18 mouse cellular contexts compared by ENCODE assay signal in the genomic region with DNA sequence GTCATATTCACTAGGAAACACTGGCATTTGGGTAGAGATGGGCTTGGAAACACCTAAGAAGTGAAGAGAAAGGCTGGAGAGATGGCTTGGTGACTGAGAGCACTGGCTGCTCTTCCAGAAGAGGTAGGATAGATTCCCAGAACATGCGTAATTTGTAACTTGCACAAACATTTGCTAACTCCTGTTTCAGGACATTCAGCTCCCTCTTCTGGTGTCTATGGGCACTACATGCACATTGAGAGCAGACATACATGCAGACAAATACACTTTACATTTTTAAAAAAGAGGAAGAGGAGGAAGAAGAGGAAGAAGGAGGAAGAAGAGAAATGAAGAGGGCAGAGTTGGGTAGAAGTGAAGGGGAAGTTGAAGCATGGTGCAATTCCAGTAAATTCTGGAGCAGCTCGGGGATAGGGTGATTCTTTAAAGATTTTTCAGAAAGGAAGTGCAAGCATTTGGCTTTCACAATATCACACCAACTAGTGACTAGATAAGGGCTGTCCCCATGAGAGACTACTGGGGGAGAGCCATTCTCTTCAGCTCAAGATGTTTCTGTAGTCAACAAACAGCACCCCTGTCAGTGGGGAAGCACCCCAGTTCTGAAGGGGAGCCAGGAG.
DNase-seq lines count a peak whose midpoint lies in the region; ATAC-seq and TF ChIP-seq lines count a peak whose summit lies in the region.
"Had no signal": no experiment of that assay in that cellular context is flagged by ENCODE, and none has a peak within 500 bp of the region (broad histone marks: within the 10 kb centered on the region; RNA-seq: fewer than 3 reads in every experiment).

No protein-coding gene starts in this region.

- WGBS in forebrain, postnatal 0 days, result 94% methylated on average over 2 of the region's 2 CpGs
- WGBS in forebrain, embryonic 15.5 days, result 91% methylated on average over 2 of the region's 2 CpGs
- 76% methylated on average over 2 of the region's 2 CpGs for WGBS in lung, embryonic 14.5 days
- WGBS in lung, adult 2 months, result 80% methylated on average over 2 of the region's 2 CpGs

- no peaks in the 10 kb centered on the region for H3K36me3 ChIP-seq in forebrain, postnatal 0 days (ENCODE audit: insufficient read depth)
- no peaks in the 10 kb centered on the region for H3K36me3 ChIP-seq in forebrain, embryonic 15.5 days
- no peaks in the 10 kb centered on the region for H3K36me3 ChIP-seq in lung, embryonic 14.5 days (ENCODE audit: insufficient read depth)
- H3K36me3 ChIP-seq: forebrain, embryonic 10.5 days; G1E had no signal

- peak; percentile 42 for TF ChIP-seq CTCF in forebrain, postnatal 0 days (IDR thresholded peaks at IDR 0.05; ENCODE audit: low read depth)
- peak; percentile 47; the same call in 1 of the 2 replicates for TF ChIP-seq CTCF in lung, embryonic 14.5 days (IDR thresholded peaks at IDR 0.05; ENCODE audit: low read depth)
- no peak for TF ChIP-seq CTCF in lung, adult 2 months (IDR thresholded peaks at IDR 0.05; ENCODE audit: insufficient read depth, low read length)

- no peaks in the 10 kb centered on the region for H3K9me3 ChIP-seq in forebrain, postnatal 0 days (ENCODE audit: low read length)
- H3K9me3 ChIP-seq in forebrain, embryonic 15.5 days, result no peaks in the 10 kb centered on the region
- no peaks in the 10 kb centered on the region for H3K9me3 ChIP-seq in lung, embryonic 14.5 days (ENCODE audit: low read depth, low read length)

- H3K4me1 ChIP-seq in forebrain, postnatal 0 days (ENCODE audit: insufficient read depth), result no peaks in the 10 kb centered on the region
- peaks cover 5% of the 10 kb centered on the region; the same call in 1 of the 2 replicates for H3K4me1 ChIP-seq in forebrain, embryonic 15.5 days
- H3K4me1 ChIP-seq in lung, embryonic 14.5 days (ENCODE audit: insufficient read depth), result no peaks in the 10 kb centered on the region
- H3K4me1 ChIP-seq in lung, adult 2 months (ENCODE audit: control insufficient read depth, insufficient read depth, low read length), result no peaks in the 10 kb centered on the region; the same call in 1 of the 2 replicates

- TF ChIP-seq POLR2A in lung, adult 2 months (IDR thresholded peaks at IDR 0.05; ENCODE audit: borderline replicate concordance, extremely low read depth, low read depth, low read length), result no peak

- no peak overlapping the region for H3K4me2 ChIP-seq in forebrain, postnatal 0 days (ENCODE audit: low read depth)
- H3K4me2 ChIP-seq in forebrain, embryonic 15.5 days (replicated peaks), result no peak overlapping the region
- H3K4me2 ChIP-seq in lung, embryonic 14.5 days, result no peak overlapping the region
- H3K4me2 ChIP-seq: heart, embryonic 11.5 days; midbrain, embryonic 11.5 days had no signal

- no peak for ATAC-seq in forebrain, postnatal 0 days
- no peak for ATAC-seq in forebrain, embryonic 15.5 days (replicated peaks)
- no peak for ATAC-seq in lung, embryonic 14.5 days (ENCODE audit: insufficient read depth)
- peak; percentile 92 for ATAC-seq in granulocyte monocyte progenitor cell, adult 5-6 weeks (replicated peaks; ENCODE audit: poor library complexity, severe bottlenecking)
- ATAC-seq: hindbrain, embryonic 16.5 days had no signal

- no peak overlapping the region for H3K9ac ChIP-seq in forebrain, postnatal 0 days
- H3K9ac ChIP-seq in forebrain, embryonic 15.5 days (replicated peaks), result no peak overlapping the region
- no peak overlapping the region for H3K9ac ChIP-seq in lung, embryonic 14.5 days

- no peak for DNase-seq in forebrain, postnatal 0 days
- DNase-seq in lung, embryonic 14.5 days, result peak; percentile 31
- DNase-seq in lung, adult 2 months, result no peak
- peak; percentile 71 for DNase-seq in MEL-GATA-1-ER (ENCODE audit: extremely low read depth, low read depth)
- no peak for DNase-seq in MN1 (ENCODE audit: low spot score)
- no peak for DNase-seq in cerebellum, adult 8-10 months
- DNase-seq: cerebellum, adult 18-20 months; right cerebral cortex, adult 18-20 months; thymus, postnatal 4 days had no signal

- no peaks in the 10 kb centered on the region for H3K27me3 ChIP-seq in forebrain, postnatal 0 days (ENCODE audit: insufficient read depth, low read length)
- H3K27me3 ChIP-seq in forebrain, embryonic 15.5 days, result no peaks in the 10 kb centered on the region
- H3K27me3 ChIP-seq in lung, embryonic 14.5 days (ENCODE audit: insufficient read depth, low read length), result no peaks in the 10 kb centered on the region

- no peak overlapping the region for H3K4me3 ChIP-seq in forebrain, postnatal 0 days (ENCODE audit: low read depth, low read length)
- H3K4me3 ChIP-seq in forebrain, embryonic 15.5 days, result no peak overlapping the region
- H3K4me3 ChIP-seq in lung, embryonic 14.5 days (ENCODE audit: low read depth, low read length), result no peak overlapping the region
- no peak overlapping the region for H3K4me3 ChIP-seq in lung, adult 2 months (replicated peaks; ENCODE audit: extremely low read depth, low read depth, low read length)
- H3K4me3 ChIP-seq: forebrain, embryonic 10.5 days; left cerebral cortex, adult 2 months; myocyte had no signal

- no peak overlapping the region for H3K27ac ChIP-seq in forebrain, postnatal 0 days (ENCODE audit: low read depth, low read length)
- H3K27ac ChIP-seq in forebrain, embryonic 15.5 days (replicated peaks), result no peak overlapping the region
- H3K27ac ChIP-seq in lung, embryonic 14.5 days (ENCODE audit: low read depth), result no peak overlapping the region
- H3K27ac ChIP-seq: forebrain, embryonic 10.5 days; left cerebral cortex, adult 2 months had no signal

Comparison
In these comparisons a context has a peak if more than half of its experiments do, and no peak if none do; other contexts are left out.
1. DNase-seq: peak in lung, embryonic 14.5 days (single experiment) and MEL-GATA-1-ER (single experiment); none in forebrain, postnatal 0 days (single experiment), lung, adult 2 months (single experiment), MN1 (single experiment) and cerebellum, adult 8-10 months (single experiment).